Mouse (Mus musculus): ENCODE results near the gene Aldh3b2.

GRCm38 (mm10) chr19:3946715-3947114, 25.4 kb upstream of the Aldh3b2 start:
- TF ChIP-seq CTCF (conservative IDR thresholded peaks at IDR 0.05; ENCODE audit: insufficient read depth, insufficient read length, low read depth, low read length) (peak; percentile 95), POLR2A (IDR thresholded peaks at IDR 0.05; ENCODE audit: low read depth, low read length) (no peak)

Data from kidney, adult 2 months (tissue).